Mouse (Mus musculus) lung, adult 2 months (tissue): Measurements from ENCODE around the gene Max.

Source experiments
- CTCF ChIP-seq: fragments of 200-500 bp; IDR thresholded peaks from 2 replicates; pipeline ENCODE4 v1.5.1; 2011; ENCODE audit warnings: mild to moderate bottlenecking, low read length, control low read depth; ENCODE audit not compliant: insufficient read depth
- POLR2A ChIP-seq: fragments of 200-500 bp; IDR thresholded peaks from 2 replicates; pipeline ENCODE4 v1.6.1; 2011; ENCODE audit warnings: low read depth, mild to moderate bottlenecking, control low read depth, low read length, borderline replicate concordance; ENCODE audit errors: extremely low read depth

- no peak for TF ChIP-seq CTCF
- TF ChIP-seq POLR2A = no peak
Measured at GRCm38 (mm10) chr12:76923118-76923517, 38.9 kb downstream of the Max start.
